Mouse (Mus musculus) spleen, adult 2 months (tissue): ENCODE results near the gene Ube2l3. TPM values are rescaled to one million over a fixed set of nuclear protein-coding genes. Genes with fewer than 3 reads are reported as not detected.

ENCODE experiments used
- DNase-seq, 2 experiments: peaks; one replicate each; pipeline versions ENCODE4 v3.0.0 to v3.0.0-alpha.2; 2012 to 2021; ENCODE audit warnings: low spot score in 2 of 2, low read depth in 1 of 2
- H3K27ac ChIP-seq: fragments of 200-500 bp; 2 replicates; pipeline ENCODE4 v1.5.1; 2012; ENCODE audit warnings: low read length, inconsistent platforms; ENCODE audit not compliant: insufficient read depth
- H3K27me3 ChIP-seq: fragments of 200-500 bp; 2 replicates; pipeline ENCODE4 v1.6.1; 2012; ENCODE audit warnings: mild to moderate bottlenecking, moderate library complexity, low read length, inconsistent platforms; ENCODE audit not compliant: control insufficient read depth, insufficient read depth
- H3K36me3 ChIP-seq: fragments of 200-500 bp; 2 replicates; pipeline ENCODE4 v1.6.1; 2012; ENCODE audit warnings: mild to moderate bottlenecking, low read length, inconsistent platforms; ENCODE audit not compliant: control insufficient read depth, insufficient read depth
- H3K4me1 ChIP-seq: fragments of 200-500 bp; 2 replicates; pipeline ENCODE4 v1.6.1; 2011; ENCODE audit warnings: inconsistent platforms; ENCODE audit not compliant: control insufficient read depth, insufficient read depth, insufficient read length
- H3K4me3 ChIP-seq: fragments of 200-500 bp; 2 replicates; pipeline ENCODE4 v1.5.1; 2011; ENCODE audit warnings: mild to moderate bottlenecking, inconsistent platforms; ENCODE audit not compliant: insufficient read depth, insufficient read length; ENCODE audit errors: extremely low read depth
- CTCF ChIP-seq: fragments of 200-500 bp; IDR thresholded peaks from 2 replicates; pipeline ENCODE4 v1.5.1; 2011; ENCODE audit warnings: mild to moderate bottlenecking, inconsistent platforms; ENCODE audit not compliant: insufficient read depth, insufficient read length, insufficient replicate concordance; ENCODE audit errors: extremely low read depth
- POLR2A ChIP-seq: fragments of 200-500 bp; IDR thresholded peaks from 2 replicates; pipeline ENCODE4 v1.6.1; 2011; ENCODE audit warnings: low read depth, low read length, inconsistent platforms
- WGBS: fragments of 180-500 bp; shearing (Covaris S2); methylation state at CpG from one replicate; pipeline ENCODE4 v1.1.7; 2018; 5-methylcytosine and 5-hydroxymethylcytosine counted together
- polyA plus RNA-seq: library from polyadenylated mRNA; depleted of rRNA; stranded (reverse); fragments of >200 nt; gene quantifications from 2 replicates; pipeline ENCODE4 v1.2.3, GENCODE M21; 2012; rRNA removed

Ube2l3 gene
- polyA plus RNA-seq = 28.3 and 31.4 TPM in 2 replicates

DNA sequence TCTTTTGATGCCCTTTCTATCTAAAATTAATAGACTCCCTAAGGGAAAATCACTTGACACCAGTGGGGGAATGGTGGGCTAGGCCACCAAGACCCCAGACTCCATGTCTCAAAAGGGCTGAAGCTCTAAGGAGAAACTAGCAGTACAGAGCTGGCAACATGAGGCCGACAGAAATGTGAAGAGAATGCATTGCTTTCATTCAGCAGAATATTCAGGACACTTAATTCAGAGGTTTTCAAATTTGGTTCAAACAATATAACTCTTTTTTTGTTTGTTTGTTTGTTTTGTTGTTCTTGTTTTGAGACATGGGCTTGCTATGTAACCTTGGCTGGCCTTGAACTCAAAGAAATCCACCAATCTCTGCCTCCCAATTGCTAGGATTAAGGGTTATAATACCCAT is at the start of gene Ube2l3:
TSS of gene Ube2l3 (minus strand) at position 101 of the 400 bp plus-strand sequence.
- H3K4me1 ChIP-seq = peaks cover 6% of the 10 kb centered on the region
- no peak for DNase-seq
- TF ChIP-seq CTCF (no peak), POLR2A (no peak)
- H3K36me3 ChIP-seq = 0 out of 2 replicates have a peak, but pooled peaks cover 2% of the 10 kb centered on the region
- H3K4me3 ChIP-seq = peak within 1 kb of the TSS; percentile 87; the same call in 1 of the 2 replicates
- 92% methylated on average over 1 of the region's 1 CpGs for WGBS
- no peaks in the 10 kb centered on the region for H3K27me3 ChIP-seq
- H3K27ac ChIP-seq = no peak within 1 kb of the TSS

- TF ChIP-seq CTCF (no peak), POLR2A (no peak)
- 71% methylated on average over 3 of the region's 3 CpGs for WGBS
- Histone ChIP-seq H3K36me3 (no peaks in the 10 kb centered on the region), H3K27me3 (no peaks in the 10 kb centered on the region), H3K4me1 (no peaks in the 10 kb centered on the region), H3K27ac (no peak overlapping the region), H3K4me3 (no peak overlapping the region)
- DNase-seq = no peak
Measured at GRCm38 (mm10) chr16:17251539-17251938, 49.1 kb upstream of the Ube2l3 start.

- H3K4me3 ChIP-seq = no peak overlapping the region
- H3K4me1 ChIP-seq = no peaks in the 10 kb centered on the region
- WGBS = 29% methylated on average over 6 of the region's 6 CpGs
- DNase-seq = no peak
- H3K27ac ChIP-seq = no peak overlapping the region
- TF ChIP-seq CTCF (no peak), POLR2A (no peak)
- no peaks in the 10 kb centered on the region for H3K36me3 ChIP-seq
- H3K27me3 ChIP-seq = no peaks in the 10 kb centered on the region
Measured at GRCm38 (mm10) chr16:17249135-17249534, 46.7 kb upstream of the Ube2l3 start.

DNA sequence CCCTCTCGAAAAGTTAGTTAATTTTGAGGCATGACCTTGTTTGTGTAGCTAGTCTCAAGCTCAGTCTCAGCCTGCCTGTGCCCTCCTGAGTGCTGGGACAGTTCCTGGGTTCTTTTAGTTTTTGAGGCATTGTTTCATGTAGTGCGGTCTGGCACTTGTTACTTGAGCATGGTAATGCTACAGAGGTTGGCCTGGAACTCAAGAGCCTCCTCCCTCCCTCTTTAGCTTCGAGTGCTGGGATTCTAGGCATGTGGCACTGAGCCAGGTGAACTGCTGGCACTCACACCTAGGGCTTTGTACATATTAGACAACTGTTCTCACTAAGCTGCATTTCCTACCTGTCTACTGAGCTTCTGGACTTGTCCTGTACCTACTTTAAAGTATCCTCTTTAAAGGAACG is 45.3 kb upstream of the Ube2l3 start:
- WGBS = 85% methylated on average over 4 of the region's 4 CpGs
- Histone ChIP-seq H3K36me3 (no peaks in the 10 kb centered on the region), H3K4me1 (no peaks in the 10 kb centered on the region), H3K4me3 (no peak overlapping the region), H3K27me3 (no peaks in the 10 kb centered on the region), H3K27ac (no peak overlapping the region)
- no peak for DNase-seq
- TF ChIP-seq POLR2A (no peak), CTCF (no peak)

GRCm38 (mm10) chr16:17244996-17245395 is 42.5 kb upstream of the Ube2l3 start:
- no peak for DNase-seq
- H3K36me3 ChIP-seq = no peaks in the 10 kb centered on the region
- H3K27me3 ChIP-seq = no peaks in the 10 kb centered on the region
- H3K27ac ChIP-seq = no peak overlapping the region
- 72% methylated on average over 1 of the region's 1 CpGs for WGBS
- no peak overlapping the region for H3K4me3 ChIP-seq
- no peak for TF ChIP-seq CTCF
- no peak for TF ChIP-seq POLR2A
- H3K4me1 ChIP-seq = no peaks in the 10 kb centered on the region

DNA sequence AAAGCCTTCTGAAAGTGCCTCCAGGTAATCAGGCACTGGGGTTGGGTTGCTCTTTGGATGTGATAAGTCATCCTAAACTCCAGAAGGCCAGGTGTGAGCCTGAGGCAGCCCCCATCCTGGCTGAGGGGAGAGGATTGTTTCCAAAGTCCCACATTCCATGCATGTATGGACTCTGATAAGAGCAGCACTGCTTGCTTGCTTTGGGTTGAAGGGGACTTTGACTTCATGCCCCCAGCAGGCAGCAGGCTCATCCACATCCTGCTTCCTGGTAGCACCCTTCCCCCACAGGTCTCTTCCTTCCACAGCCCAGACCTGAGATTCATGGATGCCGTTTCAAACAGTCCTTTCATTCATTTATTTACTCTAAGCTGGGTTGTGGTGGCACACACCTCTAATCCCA is 41.3 kb upstream of the Ube2l3 start:
- DNase-seq = no peak
- Histone ChIP-seq H3K4me1 (no peaks in the 10 kb centered on the region), H3K4me3 (no peak overlapping the region), H3K27me3 (no peaks in the 10 kb centered on the region), H3K27ac (no peak overlapping the region), H3K36me3 (no peaks in the 10 kb centered on the region)
- 57% methylated on average over 1 of the region's 1 CpGs for WGBS
- TF ChIP-seq CTCF = no peak
- no peak for TF ChIP-seq POLR2A

DNA sequence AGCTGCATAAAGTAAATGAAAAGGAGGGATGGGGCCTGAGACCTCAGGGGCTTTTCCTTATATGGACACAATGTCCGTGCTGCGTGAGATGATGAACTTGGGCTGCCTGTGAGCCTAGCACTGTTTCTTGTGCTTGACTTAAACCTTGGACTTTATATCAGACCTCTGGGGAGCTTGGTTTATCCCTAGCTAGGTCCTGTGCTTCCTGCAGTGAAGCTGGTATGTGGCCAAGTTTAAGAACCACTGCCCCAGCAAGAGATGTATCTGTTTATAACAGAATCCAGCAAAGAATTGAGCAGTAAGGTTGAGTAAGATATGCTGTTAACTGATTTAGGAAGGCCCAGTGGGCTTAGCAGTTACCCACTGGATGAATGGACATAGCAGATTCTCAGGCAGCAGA is 37.0 kb upstream of the Ube2l3 start:
- Histone ChIP-seq H3K27ac (no peak overlapping the region), H3K4me3 (no peak overlapping the region), H3K4me1 (no peaks in the 10 kb centered on the region), H3K36me3 (no peaks in the 10 kb centered on the region), H3K27me3 (no peaks in the 10 kb centered on the region)
- no peak for DNase-seq
- TF ChIP-seq CTCF = no peak
- no peak for TF ChIP-seq POLR2A
- 94% methylated on average over 2 of the region's 2 CpGs for WGBS
